Mouse (Mus musculus) hematopoietic multipotent progenitor cell, adult 10-12 weeks (in vitro differentiated cells): Measurements from ENCODE around the gene Slc25a19. TPM values are rescaled to one million over a fixed set of nuclear protein-coding genes. Genes with fewer than 3 reads are reported as not detected.

ENCODE experiments used
- polyA plus RNA-seq: library from polyadenylated mRNA; stranded (reverse); fragments of >175 nt; gene quantifications from 2 replicates; pipeline ENCODE4 v1.2.3, GENCODE M21; 2012; ENCODE audit warnings: low replicate concordance

Slc25a19 gene
- polyA plus RNA-seq = 71.6 and 118 TPM in 2 replicates

DNA sequence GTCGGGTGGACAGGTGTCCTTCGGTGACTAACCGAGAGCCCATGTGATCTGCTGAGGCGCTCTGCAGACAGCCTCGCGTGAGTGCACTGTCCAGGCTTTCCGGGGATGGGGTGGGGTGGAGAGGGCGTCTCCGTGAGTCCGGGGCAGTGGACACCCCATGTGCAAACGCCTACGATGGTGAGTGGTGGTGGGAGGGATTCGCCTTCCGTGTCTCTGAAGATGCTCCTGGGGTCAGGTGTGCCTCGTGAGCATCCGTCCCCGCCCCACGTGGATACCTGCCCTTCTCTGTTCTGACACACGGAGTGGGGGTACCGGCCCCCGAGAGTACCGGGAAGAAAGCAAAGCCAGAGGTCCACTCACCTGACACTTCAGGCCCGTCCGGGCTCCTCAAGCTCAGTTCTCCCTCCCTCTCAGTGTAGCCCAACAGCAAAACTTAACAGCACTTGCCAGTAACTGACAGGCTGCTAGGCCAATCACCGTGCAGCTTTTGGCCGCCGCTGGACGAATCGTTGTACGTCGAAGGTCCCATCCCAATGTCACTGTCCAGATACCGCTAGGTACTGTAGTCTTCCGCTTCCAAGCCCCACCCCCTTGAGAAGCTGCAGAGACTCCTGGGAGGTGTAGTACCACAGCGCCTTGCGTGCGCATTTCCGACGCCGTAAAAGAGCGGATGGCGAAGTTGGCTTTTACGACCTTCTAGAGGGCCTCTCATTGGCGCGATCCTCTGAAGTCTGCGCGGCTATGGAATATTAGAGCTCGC lies at the start of gene Slc25a19:
Gene Slc25a19 (minus strand): TSS at position 591 of the 760 bp plus-strand sequence.

DNA sequence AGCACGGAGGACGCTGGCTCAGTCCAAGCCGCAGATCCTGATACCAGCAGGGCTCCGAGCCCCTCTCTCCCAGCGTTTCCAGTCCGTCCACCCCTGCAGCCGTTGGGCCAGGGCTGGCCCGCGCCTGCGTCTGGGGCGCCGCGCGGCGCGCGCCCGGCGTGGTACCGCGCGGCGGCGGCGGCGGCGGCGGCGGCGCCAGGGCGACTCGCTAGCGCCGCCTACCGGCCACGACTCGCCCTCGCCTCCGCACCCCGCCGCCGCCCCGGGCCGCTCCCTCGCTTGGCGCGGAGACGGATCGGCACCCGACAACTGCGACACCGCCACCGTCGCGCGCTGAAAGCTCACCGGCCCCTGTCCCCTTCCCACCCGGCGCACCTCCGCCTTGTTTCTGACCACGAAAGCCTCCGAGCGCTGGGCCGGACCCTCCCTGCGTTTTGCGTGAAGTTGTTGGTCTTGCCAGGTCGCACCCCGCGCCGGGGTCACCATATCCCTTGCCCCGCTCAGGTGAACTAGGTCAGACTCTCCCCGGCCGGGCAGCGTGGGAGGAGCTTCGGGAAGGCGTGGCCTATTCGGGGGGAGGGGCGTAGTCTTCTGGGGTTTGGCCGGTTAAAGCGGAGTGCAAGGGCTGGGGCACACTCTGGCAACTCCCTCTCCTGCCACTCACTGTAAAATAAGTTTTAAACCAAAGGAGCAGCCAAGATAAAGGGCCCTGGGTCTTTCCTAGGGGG lies 15.5 kb downstream of the Slc25a19 start, which contains the start of gene Mif4gd:
Gene Mif4gd (minus strand): TSS at position 560 of the 728 bp plus-strand sequence.

GRCm38 (mm10) chr11:115603476-115604303 lies 24.4 kb downstream of the Slc25a19 start, which contains the start of the genes Mrps7 and Gga3:
TSS of gene Mrps7 (plus strand) at chr11:115603925.
TSS of gene Gga3 (minus strand) at chr11:115604051.

Other genes starting within 250 kb of the Slc25a19 start
- gene Cdr2l, start 246.4 kb downstream of the Slc25a19 start, polyA plus RNA-seq = 0.38 and 0.57 TPM in 2 replicates
- gene Mrpl58, start 224.5 kb downstream of the Slc25a19 start, polyA plus RNA-seq = 47.1 and 50.2 TPM in 2 replicates
- gene Atp5h, start 208.3 kb downstream of the Slc25a19 start, polyA plus RNA-seq = 10.1 and 103 TPM in 2 replicates
- 29.7 and 94.9 TPM in 2 replicates for gene Kctd2, start 208.2 kb downstream of the Slc25a19 start, polyA plus RNA-seq
- gene Trim80, start 187.8 kb downstream of the Slc25a19 start, polyA plus RNA-seq = 0.07 TPM in 1 of 2 replicates, not detected in the other
- gene Slc16a5, start 165.8 kb downstream of the Slc25a19 start, polyA plus RNA-seq = 5.6 and 10.2 TPM in 2 replicates
- gene Armc7, start 152.6 kb downstream of the Slc25a19 start, polyA plus RNA-seq = 137 and 301 TPM in 2 replicates
- 133 and 179 TPM in 2 replicates for gene Nt5c, start 136.4 kb downstream of the Slc25a19 start, polyA plus RNA-seq
- 264 and 267 TPM in 2 replicates for gene Jpt1, start 113.9 kb downstream of the Slc25a19 start, polyA plus RNA-seq
- gene Sumo2, start 92.0 kb downstream of the Slc25a19 start, polyA plus RNA-seq = 92.3 and 235 TPM in 2 replicates
- gene Nup85, start 63.9 kb downstream of the Slc25a19 start, polyA plus RNA-seq = 7.0 and 16.9 TPM in 2 replicates
- 21.2 and 30.2 TPM in 2 replicates for gene Mrps7, start 24.4 kb downstream of the Slc25a19 start, polyA plus RNA-seq
- gene Gga3, start 24.2 kb downstream of the Slc25a19 start, polyA plus RNA-seq = 106 and 161 TPM in 2 replicates
- gene Mif4gd, start 15.3 kb downstream of the Slc25a19 start, polyA plus RNA-seq = 92.1 and 155 TPM in 2 replicates
- 109 and 136 TPM in 2 replicates for gene Grb2, start 80.3 kb upstream of the Slc25a19 start, polyA plus RNA-seq
- 59.6 and 65.3 TPM in 2 replicates for gene Tmem94, start 137.1 kb upstream of the Slc25a19 start, polyA plus RNA-seq
- gene Caskin2, start 185.3 kb upstream of the Slc25a19 start, polyA plus RNA-seq = 11.7 and 18.4 TPM in 2 replicates
- 40.7 and 86.6 TPM in 2 replicates for gene Tsen54, start 186.4 kb upstream of the Slc25a19 start, polyA plus RNA-seq
- 57.0 and 71.0 TPM in 2 replicates for gene Llgl2, start 195.8 kb upstream of the Slc25a19 start, polyA plus RNA-seq
- gene Myo15b, start 230.1 kb upstream of the Slc25a19 start, polyA plus RNA-seq = 0.19 and 0.26 TPM in 2 replicates